Mouse (Mus musculus): ENCODE measurements at regions not wholly inside any gene's neighbourhood (a gene's known extent, or its start where the extent isn't known, plus 50 kb on each side); places are given as distances from the start of the nearest gene placed in this dataset.
"Not testable (repeated sequence)": the region's sequence is repeated elsewhere in the genome, so short reads cannot be mapped to it uniquely, and the experiment has no call there.

GRCm38 (mm10) chr15:3909471-3909870 lies 69.9 kb downstream of the Fbxo4 start:
- WGBS: 73% methylated on average over 3 of the region's 3 CpGs

GRCm38 (mm10) chr15:3908721-3909120 lies 70.7 kb downstream of the Fbxo4 start:
- no peaks in the 10 kb centered on the region for H3K4me1 ChIP-seq (replicated peaks; ENCODE audit: control insufficient read depth, insufficient read depth, low read length)
- no peak overlapping the region for H3K4me3 ChIP-seq (ENCODE audit: low read depth, low read length)
- DNase-seq (ENCODE audit: low spot score): no peak
- H3K36me3 ChIP-seq (ENCODE audit: control insufficient read depth, insufficient read depth, low read length): no peaks in the 10 kb centered on the region
- H3K27me3 ChIP-seq (replicated peaks; ENCODE audit: control insufficient read depth, insufficient read depth, low read length): no peaks in the 10 kb centered on the region
- H3K4me2 ChIP-seq (ENCODE audit: low read length): no peak overlapping the region
- no peak for ATAC-seq (replicated peaks; ENCODE audit: low FRiP score, low TSS enrichment, low read depth)
- no peak overlapping the region for H3K9ac ChIP-seq (ENCODE audit: low read length)
- no peaks in the 10 kb centered on the region for H3K9me3 ChIP-seq (ENCODE audit: control insufficient read depth, low read length)
- no peak overlapping the region for H3K27ac ChIP-seq (ENCODE audit: low read depth)
- WGBS: 6% methylated on average over 2 of the region's 2 CpGs

More at GRCm38 (mm10) chr15:3909471-3909870, 69.9 kb downstream of the Fbxo4 start:
- Histone ChIP-seq H3K4me3 (ENCODE audit: low read depth, low read length) (no peak overlapping the region), H3K9ac (ENCODE audit: low read length) (no peak overlapping the region), H3K9me3 (ENCODE audit: control insufficient read depth, low read length) (no peaks in the 10 kb centered on the region), H3K27ac (ENCODE audit: low read depth) (no peak overlapping the region), H3K36me3 (ENCODE audit: control insufficient read depth, insufficient read depth, low read length) (no peaks in the 10 kb centered on the region), H3K4me2 (ENCODE audit: low read length) (no peak overlapping the region), H3K27me3 (replicated peaks; ENCODE audit: control insufficient read depth, insufficient read depth, low read length) (no peaks in the 10 kb centered on the region), H3K4me1 (replicated peaks; ENCODE audit: control insufficient read depth, insufficient read depth, low read length) (no peaks in the 10 kb centered on the region)
- no peak for ATAC-seq (replicated peaks; ENCODE audit: low FRiP score, low TSS enrichment, low read depth)
- no peak for DNase-seq (ENCODE audit: low spot score)

GRCm38 (mm10) chr15:3905548-3905947 lies 73.8 kb downstream of the Fbxo4 start:
- Histone ChIP-seq H3K4me2 (ENCODE audit: low read length) (no peak overlapping the region), H3K4me1 (replicated peaks; ENCODE audit: control insufficient read depth, insufficient read depth, low read length) (no peaks in the 10 kb centered on the region), H3K9ac (ENCODE audit: low read length) (no peak overlapping the region), H3K4me3 (ENCODE audit: low read depth, low read length) (no peak overlapping the region), H3K27ac (ENCODE audit: low read depth) (no peak overlapping the region), H3K9me3 (ENCODE audit: control insufficient read depth, low read length) (no peaks in the 10 kb centered on the region), H3K36me3 (ENCODE audit: control insufficient read depth, insufficient read depth, low read length) (no peaks in the 10 kb centered on the region), H3K27me3 (replicated peaks; ENCODE audit: control insufficient read depth, insufficient read depth, low read length) (no peaks in the 10 kb centered on the region)
- WGBS: 33% methylated on average over 2 of the region's 2 CpGs
- DNase-seq (ENCODE audit: low spot score) (no peak), ATAC-seq (replicated peaks; ENCODE audit: low FRiP score, low TSS enrichment, low read depth) (no peak)

GRCm38 (mm10) chr15:3878429-3878828 lies 100.9 kb downstream of the Fbxo4 start:
- no peak for DNase-seq (ENCODE audit: low spot score)
- Histone ChIP-seq H3K36me3 (ENCODE audit: control insufficient read depth, insufficient read depth, low read length) (no peaks in the 10 kb centered on the region), H3K4me3 (ENCODE audit: low read depth, low read length) (no peak overlapping the region), H3K9ac (ENCODE audit: low read length) (no peak overlapping the region), H3K4me1 (replicated peaks; ENCODE audit: control insufficient read depth, insufficient read depth, low read length) (no peaks in the 10 kb centered on the region), H3K9me3 (ENCODE audit: control insufficient read depth, low read length) (no peaks in the 10 kb centered on the region), H3K27ac (ENCODE audit: low read depth) (no peak overlapping the region), H3K27me3 (replicated peaks; ENCODE audit: control insufficient read depth, insufficient read depth, low read length) (no peaks in the 10 kb centered on the region), H3K4me2 (ENCODE audit: low read length) (no peak overlapping the region)
- 49% methylated on average over 2 of the region's 2 CpGs for WGBS
- no peak for ATAC-seq (replicated peaks; ENCODE audit: low FRiP score, low TSS enrichment, low read depth)

- H3K4me2 ChIP-seq (ENCODE audit: low read length): no peak overlapping the region
- ATAC-seq (replicated peaks; ENCODE audit: low FRiP score, low TSS enrichment, low read depth): no peak
- H3K27me3 ChIP-seq (replicated peaks; ENCODE audit: control insufficient read depth, insufficient read depth, low read length): no peaks in the 10 kb centered on the region
- DNase-seq (ENCODE audit: low spot score): no peak
- H3K27ac ChIP-seq (ENCODE audit: low read depth): no peak overlapping the region
- H3K9me3 ChIP-seq (ENCODE audit: control insufficient read depth, low read length): no peaks in the 10 kb centered on the region
- no peak overlapping the region for H3K9ac ChIP-seq (ENCODE audit: low read length)
- no peaks in the 10 kb centered on the region for H3K4me1 ChIP-seq (replicated peaks; ENCODE audit: control insufficient read depth, insufficient read depth, low read length)
- no peak overlapping the region for H3K4me3 ChIP-seq (ENCODE audit: low read depth, low read length)
- WGBS: 84% methylated on average over 3 of the region's 3 CpGs
- H3K36me3 ChIP-seq (ENCODE audit: control insufficient read depth, insufficient read depth, low read length): no peaks in the 10 kb centered on the region
Observed at GRCm38 (mm10) chr15:3877506-3877905, 101.9 kb downstream of the Fbxo4 start.

GRCm38 (mm10) chr15:3875210-3875861 lies 104.0 kb downstream of the Fbxo4 start:
- DNase-seq (ENCODE audit: low spot score); ATAC-seq (replicated peaks; ENCODE audit: low FRiP score, low TSS enrichment, low read depth); H3K27ac ChIP-seq (ENCODE audit: low read depth); H3K27me3 ChIP-seq (replicated peaks; ENCODE audit: control insufficient read depth, insufficient read depth, low read length); H3K4me1 ChIP-seq (replicated peaks; ENCODE audit: control insufficient read depth, insufficient read depth, low read length); H3K36me3 ChIP-seq (ENCODE audit: control insufficient read depth, insufficient read depth, low read length); H3K4me2 ChIP-seq (ENCODE audit: low read length); H3K9me3 ChIP-seq (ENCODE audit: control insufficient read depth, low read length); H3K9ac ChIP-seq (ENCODE audit: low read length); H3K4me3 ChIP-seq (ENCODE audit: low read depth, low read length): not testable (repeated sequence)
- 71% methylated on average over 6 of the region's 7 CpGs for WGBS

GRCm38 (mm10) chr15:3831802-3832201 lies 147.6 kb downstream of the Fbxo4 start:
- no peak for DNase-seq (ENCODE audit: low spot score)
- whole genome bisulfite sequencing: 81% methylated on average over 4 of the region's 4 CpGs
- Histone ChIP-seq H3K27ac (ENCODE audit: low read depth) (no peak overlapping the region), H3K4me2 (ENCODE audit: low read length) (no peak overlapping the region), H3K9ac (ENCODE audit: low read length) (no peak overlapping the region), H3K9me3 (ENCODE audit: control insufficient read depth, low read length) (no peaks in the 10 kb centered on the region), H3K4me1 (replicated peaks; ENCODE audit: control insufficient read depth, insufficient read depth, low read length) (no peaks in the 10 kb centered on the region), H3K27me3 (replicated peaks; ENCODE audit: control insufficient read depth, insufficient read depth, low read length) (no peaks in the 10 kb centered on the region), H3K4me3 (ENCODE audit: low read depth, low read length) (no peak overlapping the region), H3K36me3 (ENCODE audit: control insufficient read depth, insufficient read depth, low read length) (no peaks in the 10 kb centered on the region)
- no peak for ATAC-seq (replicated peaks; ENCODE audit: low FRiP score, low TSS enrichment, low read depth)

- no peak overlapping the region for H3K4me3 ChIP-seq (ENCODE audit: low read depth, low read length)
- H3K36me3 ChIP-seq (ENCODE audit: control insufficient read depth, insufficient read depth, low read length): no peaks in the 10 kb centered on the region
- H3K4me2 ChIP-seq (ENCODE audit: low read length): no peak overlapping the region
- no peak for ATAC-seq (replicated peaks; ENCODE audit: low FRiP score, low TSS enrichment, low read depth)
- no peak overlapping the region for H3K27ac ChIP-seq (ENCODE audit: low read depth)
- 86% methylated on average over 2 of the region's 2 CpGs for WGBS
- H3K4me1 ChIP-seq (replicated peaks; ENCODE audit: control insufficient read depth, insufficient read depth, low read length): no peaks in the 10 kb centered on the region
- H3K27me3 ChIP-seq (replicated peaks; ENCODE audit: control insufficient read depth, insufficient read depth, low read length): no peaks in the 10 kb centered on the region
- no peak overlapping the region for H3K9ac ChIP-seq (ENCODE audit: low read length)
- H3K9me3 ChIP-seq (ENCODE audit: control insufficient read depth, low read length): no peaks in the 10 kb centered on the region
- DNase-seq (ENCODE audit: low spot score): no peak
Observed at GRCm38 (mm10) chr15:3805430-3805829, 173.9 kb downstream of the Fbxo4 start.

- no peaks in the 10 kb centered on the region for H3K27me3 ChIP-seq (replicated peaks; ENCODE audit: control insufficient read depth, insufficient read depth, low read length)
- 86% methylated on average over 3 of the region's 3 CpGs for WGBS
- H3K4me1 ChIP-seq (replicated peaks; ENCODE audit: control insufficient read depth, insufficient read depth, low read length): no peaks in the 10 kb centered on the region
- no peaks in the 10 kb centered on the region for H3K9me3 ChIP-seq (ENCODE audit: control insufficient read depth, low read length)
- ATAC-seq (replicated peaks; ENCODE audit: low FRiP score, low TSS enrichment, low read depth): no peak
- H3K9ac ChIP-seq (ENCODE audit: low read length): no peak overlapping the region
- H3K4me3 ChIP-seq (ENCODE audit: low read depth, low read length): no peak overlapping the region
- no peak overlapping the region for H3K27ac ChIP-seq (ENCODE audit: low read depth)
- DNase-seq (ENCODE audit: low spot score): no peak
- no peaks in the 10 kb centered on the region for H3K36me3 ChIP-seq (ENCODE audit: control insufficient read depth, insufficient read depth, low read length)
- H3K4me2 ChIP-seq (ENCODE audit: low read length): no peak overlapping the region
Observed at GRCm38 (mm10) chr15:3775865-3776264, 192.6 kb upstream of the Ghr start.
